Mouse (Mus musculus) midbrain, embryonic 11.5 days (tissue): Measurements from ENCODE around the gene Map3k5. TPM values are rescaled to one million over a fixed set of nuclear protein-coding genes. Genes with fewer than 3 reads are reported as not detected.

Experiments
- ATAC-seq: fragments of 200-750 bp; cut with Nextera tagmentation; 2 replicates; pipeline ENCODE4 v1.8.0; 2017; ENCODE audit warnings: moderate TSS enrichment, moderate library complexity; ENCODE audit not compliant: low FRiP score
- DNase-seq: peaks from one replicate; pipeline ENCODE4 v3.0.0; 2015; ENCODE audit warnings: low spot score; ENCODE audit errors: missing footprints
- H3K27ac ChIP-seq: fragments of 300-500 bp; sonication (generic); 2 replicates; pipeline ENCODE4 v1.5.1; 2014; ENCODE audit warnings: low read depth, low read length
- H3K27me3 ChIP-seq: fragments of 300-500 bp; sonication (generic); 2 replicates; pipeline ENCODE4 v1.6.1; 2014; ENCODE audit warnings: mild to moderate bottlenecking, low read length, moderate library complexity, mixed read lengths; ENCODE audit not compliant: control insufficient read depth, insufficient read depth
- H3K36me3 ChIP-seq: fragments of 300-500 bp; sonication (generic); 2 replicates; pipeline ENCODE4 v1.6.1; 2014; ENCODE audit warnings: mild to moderate bottlenecking, low read length, moderate library complexity, mixed read lengths; ENCODE audit not compliant: control insufficient read depth, insufficient read depth
- H3K4me1 ChIP-seq: fragments of 300-500 bp; sonication (generic); 2 replicates; pipeline ENCODE4 v1.6.1; 2014; ENCODE audit warnings: low read length; ENCODE audit not compliant: control insufficient read depth, insufficient read depth
- H3K4me2 ChIP-seq: fragments of 300-500 bp; sonication (generic); 2 replicates; pipeline ENCODE4 v1.6.1; 2014; ENCODE audit warnings: mild to moderate bottlenecking, moderate library complexity
- H3K4me3 ChIP-seq: fragments of 300-500 bp; sonication (generic); 2 replicates; pipeline ENCODE4 v1.5.1; 2014; ENCODE audit warnings: low read depth, low read length
- H3K9ac ChIP-seq: fragments of 300-500 bp; sonication (generic); 2 replicates; pipeline ENCODE4 v1.6.1; 2014; ENCODE audit warnings: low read length
- H3K9me3 ChIP-seq: fragments of 300-500 bp; sonication (generic); 2 replicates; pipeline ENCODE4 v1.6.1; 2016; ENCODE audit warnings: low read length; ENCODE audit not compliant: control insufficient read depth
- WGBS: fragments of 180-500 bp; shearing (Covaris S2); extraction: QIAGEN DNeasy Blood & Tissue Kit; methylation state at CpG from one replicate; pipeline ENCODE4 v1.1.7; 2014; 5-methylcytosine and 5-hydroxymethylcytosine counted together
- polyA plus RNA-seq: library from polyadenylated mRNA; unstranded; fragments of >200 nt; fragmentation: Nextera tagmentation; extraction: Ambion mirVana; gene quantifications from 2 replicates; pipeline ENCODE4 v1.2.1, GENCODE M21; 2014

The Map3k5 gene
- polyA plus RNA-seq, 1 experiment from 2014 or later, result 0.51 TPM

GRCm38 (mm10) chr10:20169182-20169674 lies 235.0 kb downstream of the Map3k5 start:
- Histone ChIP-seq H3K9ac (no peak overlapping the region), H3K27me3 (0 out of 2 replicates have a peak, but pooled peaks cover 2% of the 10 kb centered on the region), H3K27ac (no peak overlapping the region), H3K9me3 (no peaks in the 10 kb centered on the region), H3K4me3 (no peak overlapping the region), H3K4me2 (no peak overlapping the region), H3K4me1 (peaks cover 15% of the 10 kb centered on the region), H3K36me3 (no peaks in the 10 kb centered on the region)
- WGBS, result 82% methylated on average over 3 of the region's 3 CpGs
- no peak for ATAC-seq
- peak; percentile 78 for DNase-seq

- H3K9me3 ChIP-seq, result no peaks in the 10 kb centered on the region
- H3K4me2 ChIP-seq, result peak overlapping the region; percentile 40
- H3K27me3 ChIP-seq, result 0 out of 2 replicates have a peak, but pooled peaks cover 2% of the 10 kb centered on the region
- 25% methylated on average over 19 of the region's 19 CpGs for WGBS
- DNase-seq (no peak), ATAC-seq (0 out of 2 replicates have a peak, but pooled peaks have one; percentile 6)
- H3K36me3 ChIP-seq, result no peaks in the 10 kb centered on the region
- H3K9ac ChIP-seq, result peak overlapping the region; percentile 10; the same call in 1 of the 2 replicates
- H3K4me3 ChIP-seq, result peak overlapping the region; percentile 1; the same call in 1 of the 2 replicates
- no peak overlapping the region for H3K27ac ChIP-seq
- H3K4me1 ChIP-seq, result peaks cover 15% of the 10 kb centered on the region
Measured at GRCm38 (mm10) chr10:20169927-20170604, 235.8 kb downstream of the Map3k5 start.

GRCm38 (mm10) chr10:20170605-20171088 lies 236.4 kb downstream of the Map3k5 start:
- Histone ChIP-seq H3K9me3 (no peaks in the 10 kb centered on the region), H3K27ac (0 out of 2 replicates have a peak overlapping the region, but pooled peaks have one; percentile 3), H3K9ac (peak overlapping the region; percentile 10; the same call in 1 of the 2 replicates), H3K36me3 (no peaks in the 10 kb centered on the region), H3K27me3 (0 out of 2 replicates have a peak, but pooled peaks cover 2% of the 10 kb centered on the region), H3K4me2 (peak overlapping the region; percentile 40), H3K4me1 (peaks cover 15% of the 10 kb centered on the region), H3K4me3 (no peak overlapping the region; the same call in 1 of the 2 replicates)
- peak; percentile 93 for DNase-seq
- peak; percentile 98 for ATAC-seq
- WGBS, result 38% methylated on average over 11 of the region's 11 CpGs

- DNase-seq, result no peak
- 65% methylated on average over 12 of the region's 12 CpGs for WGBS
- Histone ChIP-seq H3K9me3 (no peaks in the 10 kb centered on the region), H3K4me2 (peak overlapping the region; percentile 40), H3K9ac (no peak overlapping the region), H3K27ac (0 out of 2 replicates have a peak overlapping the region, but pooled peaks have one; percentile 3), H3K27me3 (0 out of 2 replicates have a peak, but pooled peaks cover 2% of the 10 kb centered on the region), H3K36me3 (no peaks in the 10 kb centered on the region), H3K4me1 (peaks cover 15% of the 10 kb centered on the region), H3K4me3 (no peak overlapping the region)
- ATAC-seq, result no peak
Measured at GRCm38 (mm10) chr10:20171209-20171608, 236.9 kb downstream of the Map3k5 start.

GRCm38 (mm10) chr10:20171756-20172155 lies 237.5 kb downstream of the Map3k5 start:
- no peak overlapping the region for H3K4me2 ChIP-seq
- no peaks in the 10 kb centered on the region for H3K9me3 ChIP-seq
- 0 out of 2 replicates have a peak, but pooled peaks cover 2% of the 10 kb centered on the region for H3K27me3 ChIP-seq
- H3K9ac ChIP-seq, result no peak overlapping the region
- H3K4me3 ChIP-seq, result no peak overlapping the region
- 42% methylated on average over 4 of the region's 4 CpGs for WGBS
- no peak overlapping the region for H3K27ac ChIP-seq
- H3K36me3 ChIP-seq, result no peaks in the 10 kb centered on the region
- DNase-seq (peak; percentile 69), ATAC-seq (no peak)
- peaks cover 15% of the 10 kb centered on the region for H3K4me1 ChIP-seq

- no peak for ATAC-seq
- no peak overlapping the region for H3K4me2 ChIP-seq
- DNase-seq, result no peak
- 0 out of 2 replicates have a peak, but pooled peaks cover 2% of the 10 kb centered on the region for H3K27me3 ChIP-seq
- WGBS, result 73% methylated on average over 4 of the region's 4 CpGs
- H3K9me3 ChIP-seq, result no peaks in the 10 kb centered on the region
- H3K4me3 ChIP-seq, result no peak overlapping the region
- peaks cover 15% of the 10 kb centered on the region for H3K4me1 ChIP-seq
- no peaks in the 10 kb centered on the region for H3K36me3 ChIP-seq
- H3K27ac ChIP-seq, result no peak overlapping the region
- no peak overlapping the region for H3K9ac ChIP-seq
Measured at GRCm38 (mm10) chr10:20173733-20174132, 239.5 kb downstream of the Map3k5 start.

GRCm38 (mm10) chr10:20176054-20176453 lies 241.8 kb downstream of the Map3k5 start:
- Histone ChIP-seq H3K27me3 (0 out of 2 replicates have a peak, but pooled peaks cover 2% of the 10 kb centered on the region), H3K4me1 (peaks cover 10% of the 10 kb centered on the region), H3K27ac (no peak overlapping the region), H3K9ac (no peak overlapping the region), H3K4me2 (no peak overlapping the region), H3K4me3 (no peak overlapping the region), H3K36me3 (no peaks in the 10 kb centered on the region), H3K9me3 (no peaks in the 10 kb centered on the region)
- 65% methylated on average over 7 of the region's 7 CpGs for WGBS
- DNase-seq (no peak), ATAC-seq (no peak)

- Histone ChIP-seq H3K9ac (no peak overlapping the region), H3K4me1 (no peaks in the 10 kb centered on the region), H3K27ac (no peak overlapping the region), H3K27me3 (no peaks in the 10 kb centered on the region), H3K9me3 (no peaks in the 10 kb centered on the region), H3K36me3 (no peaks in the 10 kb centered on the region), H3K4me3 (no peak overlapping the region), H3K4me2 (no peak overlapping the region)
- ATAC-seq (no peak), DNase-seq (no peak)
- WGBS, result 40% methylated on average over 12 of the region's 12 CpGs
Measured at GRCm38 (mm10) chr10:20178807-20179605, 244.7 kb downstream of the Map3k5 start.
